Mouse (Mus musculus): ENCODE data around the gene Zdhhc8. TPM values are rescaled to one million over a fixed set of nuclear protein-coding genes. Genes with fewer than 3 reads are reported as not detected.

Zdhhc8 gene
- polyA plus RNA-seq, 1 experiment from 2014 or later, result 17.5 TPM

GRCm38 (mm10) chr16:18247521-18248399, 12.8 kb upstream of the Zdhhc8 start:
- no peaks in the 10 kb centered on the region for H3K27me3 ChIP-seq
- peaks cover 65% of the 10 kb centered on the region for H3K36me3 ChIP-seq
- peak overlapping the region; percentile 93 for H3K9ac ChIP-seq
- H3K4me1 ChIP-seq, result peaks cover 42% of the 10 kb centered on the region
- peak overlapping the region; percentile 90 for H3K4me3 ChIP-seq (replicated peaks)
- H3K4me2 ChIP-seq, result peak overlapping the region; percentile 75
- H3K27ac ChIP-seq, result peak overlapping the region; percentile 95
- under 1% methylated on average over 33 of the region's 33 CpGs for WGBS
- no peaks in the 10 kb centered on the region for H3K9me3 ChIP-seq (replicated peaks)
- peak; percentile 2; the same call in 1 of the 2 replicates for ATAC-seq (replicated peaks; ENCODE audit: low FRiP score)

GRCm38 (mm10) chr16:18241581-18241980, 6.6 kb upstream of the Zdhhc8 start:
- peaks cover 88% of the 10 kb centered on the region for H3K36me3 ChIP-seq
- WGBS, result 94% methylated on average over 10 of the region's 10 CpGs
- no peak for ATAC-seq (replicated peaks; ENCODE audit: low FRiP score)

GRCm38 (mm10) chr16:18236676-18237501, 2.0 kb upstream of the Zdhhc8 start:
- H3K4me3 ChIP-seq (replicated peaks), result no peak overlapping the region
- peaks cover 42% of the 10 kb centered on the region for H3K36me3 ChIP-seq
- no peak for ATAC-seq (replicated peaks; ENCODE audit: low FRiP score)
- peak overlapping the region; percentile 70; the same call in 1 of the 2 replicates for H3K9ac ChIP-seq
- no peaks in the 10 kb centered on the region for H3K27me3 ChIP-seq
- 72% methylated on average over 7 of the region's 7 CpGs for WGBS
- peaks cover 26% of the 10 kb centered on the region for H3K4me1 ChIP-seq
- no peaks in the 10 kb centered on the region for H3K9me3 ChIP-seq (replicated peaks)
- 0 out of 2 replicates have a peak overlapping the region, but pooled peaks have one; percentile 81 for H3K4me2 ChIP-seq
- peak overlapping the region; percentile 93; the same call in 1 of the 2 replicates for H3K27ac ChIP-seq

More at GRCm38 (mm10) chr16:18241581-18241980, 6.6 kb upstream of the Zdhhc8 start:
- Histone ChIP-seq H3K4me1 (peaks cover 9% of the 10 kb centered on the region), H3K9me3 (replicated peaks) (no peaks in the 10 kb centered on the region), H3K27ac (no peak overlapping the region), H3K9ac (no peak overlapping the region), H3K27me3 (no peaks in the 10 kb centered on the region), H3K4me2 (no peak overlapping the region), H3K4me3 (replicated peaks) (no peak overlapping the region)

- 3% methylated on average over 19 of the region's 19 CpGs for WGBS
- H3K9ac ChIP-seq, result peak overlapping the region; percentile 70
- peak; percentile 78 for ATAC-seq (replicated peaks; ENCODE audit: low FRiP score)
- H3K4me3 ChIP-seq (replicated peaks), result peak overlapping the region; percentile 79
- peak overlapping the region; percentile 93 for H3K27ac ChIP-seq
- H3K36me3 ChIP-seq, result peaks cover 28% of the 10 kb centered on the region
- H3K4me1 ChIP-seq, result peaks cover 27% of the 10 kb centered on the region
- peak overlapping the region; percentile 81 for H3K4me2 ChIP-seq
- no peaks in the 10 kb centered on the region for H3K9me3 ChIP-seq (replicated peaks)
- H3K27me3 ChIP-seq, result no peaks in the 10 kb centered on the region
These were observed 591 bp upstream of the Zdhhc8 start for GRCm38 (mm10) chr16:18235389-18236065.

- ATAC-seq (replicated peaks; ENCODE audit: low FRiP score), result peak; percentile 20; the same call in 1 of the 2 replicates
- Histone ChIP-seq H3K4me1 (peaks cover 40% of the 10 kb centered on the region), H3K36me3 (peaks cover 15% of the 10 kb centered on the region), H3K27me3 (no peaks in the 10 kb centered on the region), H3K27ac (peak overlapping the region; percentile 93), H3K4me3 (replicated peaks) (peak overlapping the region; percentile 79), H3K9me3 (replicated peaks) (no peaks in the 10 kb centered on the region), H3K9ac (peak overlapping the region; percentile 70), H3K4me2 (peak overlapping the region; percentile 81)
- 21% methylated on average over 11 of the region's 13 CpGs for WGBS
These were observed 841 bp downstream of the Zdhhc8 start for GRCm38 (mm10) chr16:18233919-18234670.

GRCm38 (mm10) chr16:18233451-18233850, 1.5 kb downstream of the Zdhhc8 start:
- Histone ChIP-seq H3K36me3 (peaks cover 9% of the 10 kb centered on the region), H3K9ac (peak overlapping the region; percentile 70; the same call in 1 of the 2 replicates), H3K27ac (no peak overlapping the region), H3K4me2 (peak overlapping the region; percentile 81), H3K27me3 (no peaks in the 10 kb centered on the region), H3K4me3 (replicated peaks) (peak overlapping the region; percentile 79), H3K9me3 (replicated peaks) (no peaks in the 10 kb centered on the region), H3K4me1 (peaks cover 40% of the 10 kb centered on the region)
- ATAC-seq (replicated peaks; ENCODE audit: low FRiP score), result no peak
- 48% methylated on average over 1 of the region's 1 CpGs for WGBS

GRCm38 (mm10) chr16:18231451-18231850, 3.5 kb downstream of the Zdhhc8 start:
- 88% methylated on average over 4 of the region's 4 CpGs for WGBS
- H3K4me3 ChIP-seq (replicated peaks), result no peak overlapping the region
- H3K27ac ChIP-seq, result no peak overlapping the region
- peaks cover 38% of the 10 kb centered on the region for H3K4me1 ChIP-seq
- H3K27me3 ChIP-seq, result no peaks in the 10 kb centered on the region
- no peak overlapping the region for H3K4me2 ChIP-seq
- H3K9me3 ChIP-seq (replicated peaks), result no peaks in the 10 kb centered on the region
- no peak for ATAC-seq (replicated peaks; ENCODE audit: low FRiP score)
- H3K9ac ChIP-seq, result peak overlapping the region; percentile 4; the same call in 1 of the 2 replicates
- H3K36me3 ChIP-seq, result peaks cover 18% of the 10 kb centered on the region

GRCm38 (mm10) chr16:18231047-18231446, 3.9 kb downstream of the Zdhhc8 start:
- Histone ChIP-seq H3K9ac (no peak overlapping the region; the same call in 1 of the 2 replicates), H3K9me3 (replicated peaks) (no peaks in the 10 kb centered on the region)
- ATAC-seq (replicated peaks; ENCODE audit: low FRiP score), result no peak

GRCm38 (mm10) chr16:18230617-18231016, 4.3 kb downstream of the Zdhhc8 start:
- WGBS, result 90% methylated on average over 6 of the region's 6 CpGs
- H3K27ac ChIP-seq, result no peak overlapping the region
- peaks cover 30% of the 10 kb centered on the region for H3K4me1 ChIP-seq
- no peak overlapping the region for H3K9ac ChIP-seq
- no peak for ATAC-seq (replicated peaks; ENCODE audit: low FRiP score)
- no peaks in the 10 kb centered on the region for H3K9me3 ChIP-seq (replicated peaks)
- peaks cover 27% of the 10 kb centered on the region for H3K36me3 ChIP-seq
- H3K4me3 ChIP-seq (replicated peaks), result no peak overlapping the region
- no peak overlapping the region for H3K4me2 ChIP-seq
- H3K27me3 ChIP-seq, result no peaks in the 10 kb centered on the region

More at GRCm38 (mm10) chr16:18231047-18231446, 3.9 kb downstream of the Zdhhc8 start:
- peaks cover 23% of the 10 kb centered on the region for H3K36me3 ChIP-seq
- H3K4me1 ChIP-seq, result peaks cover 34% of the 10 kb centered on the region
- no peak overlapping the region for H3K4me2 ChIP-seq
- 83% methylated on average over 3 of the region's 3 CpGs for WGBS
- no peak overlapping the region for H3K27ac ChIP-seq
- no peak overlapping the region for H3K4me3 ChIP-seq (replicated peaks)
- no peaks in the 10 kb centered on the region for H3K27me3 ChIP-seq

GRCm38 (mm10) chr16:18229622-18230021, 5.3 kb downstream of the Zdhhc8 start:
- WGBS, result 60% methylated on average over 11 of the region's 11 CpGs
- no peak overlapping the region for H3K27ac ChIP-seq
- no peaks in the 10 kb centered on the region for H3K9me3 ChIP-seq (replicated peaks)
- 0 out of 2 replicates have a peak, but pooled peaks have one; percentile 20 for ATAC-seq (replicated peaks; ENCODE audit: low FRiP score)
- no peak overlapping the region for H3K4me3 ChIP-seq (replicated peaks)
- peaks cover 28% of the 10 kb centered on the region for H3K4me1 ChIP-seq
- no peak overlapping the region for H3K9ac ChIP-seq
- H3K4me2 ChIP-seq, result no peak overlapping the region
- H3K36me3 ChIP-seq, result peaks cover 37% of the 10 kb centered on the region
- H3K27me3 ChIP-seq, result no peaks in the 10 kb centered on the region

- Histone ChIP-seq H3K9ac (no peak overlapping the region), H3K4me2 (no peak overlapping the region), H3K9me3 (replicated peaks) (no peaks in the 10 kb centered on the region), H3K36me3 (peaks cover 44% of the 10 kb centered on the region), H3K27me3 (no peaks in the 10 kb centered on the region), H3K27ac (no peak overlapping the region), H3K4me1 (peaks cover 21% of the 10 kb centered on the region), H3K4me3 (replicated peaks) (no peak overlapping the region)
- 87% methylated on average over 4 of the region's 4 CpGs for WGBS
- ATAC-seq (replicated peaks; ENCODE audit: low FRiP score), result no peak
These were observed 6.1 kb downstream of the Zdhhc8 start for GRCm38 (mm10) chr16:18228856-18229255.
